Mouse (Mus musculus): ENCODE data around the gene Btc.
A peak's percentile ranks its signal among the peaks of the same experiment; 100 is the strongest.

Btc gene

GRCm38 (mm10) chr5:91320348-91320747 lies 82.4 kb downstream of the Btc start:
- DNase-seq, result no peak

DNA sequence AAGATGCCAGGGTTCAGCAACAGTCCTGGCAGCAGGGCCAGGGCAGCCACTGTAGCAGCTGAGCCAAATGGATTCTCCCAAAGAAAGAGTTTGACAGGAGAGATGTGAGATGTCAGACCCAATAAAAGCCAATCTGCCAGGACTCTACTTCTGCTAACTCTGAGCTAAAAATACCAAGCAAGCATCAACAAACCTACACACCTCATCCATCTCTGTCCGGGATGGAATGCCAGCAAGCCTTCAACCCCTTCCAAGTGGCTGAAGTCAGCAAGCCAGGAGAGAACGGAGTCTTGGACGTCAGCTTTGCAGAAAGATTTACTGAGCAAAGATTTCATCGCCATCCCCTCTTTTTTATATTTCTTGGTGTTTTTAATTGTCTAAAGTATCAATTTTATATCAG lies 88.8 kb downstream of the Btc start:
- DNase-seq, result no peak

DNA sequence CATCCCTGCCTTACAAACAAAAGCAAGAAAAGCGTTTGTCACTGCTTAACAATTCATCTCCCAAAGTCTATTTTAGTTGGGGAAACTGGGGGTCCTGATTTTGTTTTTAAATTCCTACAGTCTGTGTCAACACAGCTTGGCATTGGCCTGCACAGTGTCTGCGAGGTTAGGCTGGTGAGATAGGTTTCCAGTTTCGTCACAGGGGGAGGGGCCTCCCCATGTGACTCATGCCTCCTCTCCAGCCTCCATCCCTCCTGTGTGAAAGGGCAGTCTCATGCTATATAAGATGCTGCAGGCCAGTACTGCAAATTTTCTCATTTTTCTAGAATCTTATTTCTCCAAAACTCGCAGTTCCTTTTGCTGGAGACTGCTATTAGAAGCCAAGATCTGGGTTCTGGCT lies 91.0 kb downstream of the Btc start:
- no peak for DNase-seq

GRCm38 (mm10) chr5:91308576-91308975 lies 94.2 kb downstream of the Btc start:
- no peak for DNase-seq

GRCm38 (mm10) chr5:91307907-91308306 lies 94.9 kb downstream of the Btc start:
- DNase-seq, result peak; percentile 70 to 78

Measured in cerebellum, postnatal 14 days (tissue).